Mouse (Mus musculus): Measurements from ENCODE around the gene Cox14. TPM values are rescaled to one million over a fixed set of nuclear protein-coding genes. Genes with fewer than 3 reads are reported as not detected.

Gene Cox14
- 351 and 364 TPM in 2 replicates for polyA plus RNA-seq (2012; rRNA removed)

DNA sequence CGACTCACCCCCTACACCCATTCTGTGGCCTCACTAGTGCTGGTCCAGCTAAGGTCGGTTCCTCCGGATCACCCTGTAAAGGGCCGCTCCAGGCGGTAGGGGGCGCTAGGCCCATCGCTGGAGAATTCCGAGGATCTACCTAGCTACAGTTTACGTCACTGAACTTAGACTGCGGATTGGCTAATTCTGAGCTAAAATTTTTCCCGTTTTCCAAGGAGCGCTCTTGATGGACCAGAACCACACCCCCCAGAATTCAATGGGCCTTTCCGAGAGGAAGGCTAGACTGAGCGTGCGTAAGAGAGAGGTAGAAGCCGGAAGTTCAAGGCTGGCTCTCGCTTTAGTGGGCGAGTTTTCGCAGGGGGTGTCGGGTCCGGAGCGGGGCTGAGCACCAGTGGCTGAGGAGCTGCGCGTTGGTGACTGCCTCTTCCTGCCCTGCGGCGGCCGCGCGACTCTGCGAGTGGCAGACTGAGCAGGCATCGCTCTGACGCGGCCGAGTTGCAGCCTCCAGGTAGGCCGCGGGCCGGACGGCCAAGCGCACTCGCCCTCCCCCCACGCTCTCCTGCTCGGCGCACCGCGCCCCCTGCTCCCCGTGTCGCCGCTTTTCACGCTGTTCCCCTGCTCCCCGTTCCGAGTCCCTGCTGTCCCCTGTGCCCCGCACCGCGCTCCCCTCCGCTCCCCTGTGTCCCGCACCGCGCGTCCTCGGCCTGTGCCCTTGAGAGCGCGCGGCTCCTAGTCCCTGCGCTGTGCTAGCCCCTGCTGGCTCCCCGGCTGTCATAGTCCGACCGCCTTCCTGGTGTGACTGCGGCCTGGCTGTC is at the start of gene Cox14:
Cox14 (plus strand) TSS at position 278 of the 815 bp plus-strand sequence.
- H3K4me3 ChIP-seq (replicated peaks; ENCODE audit: insufficient read depth, low read depth, low read length): peak within 1 kb of the TSS; percentile 80
- peaks cover 25% of the 10 kb centered on the region for H3K4me1 ChIP-seq (ENCODE audit: control insufficient read depth, insufficient read depth, low read length)
- peak within 1 kb of the TSS; percentile 91 for H3K27ac ChIP-seq (ENCODE audit: insufficient read depth, low read length)
- DNase-seq: peak; percentile 98
- under 1% methylated on average over 67 of the region's 68 CpGs for WGBS
- no peaks in the 10 kb centered on the region for H3K27me3 ChIP-seq (ENCODE audit: control insufficient read depth, insufficient read depth, low read length)
- TF ChIP-seq CTCF (IDR thresholded peaks at IDR 0.05; ENCODE audit: borderline replicate concordance, insufficient read depth, low read depth, low read length): peak; percentile 90
- TF ChIP-seq POLR2A (IDR thresholded peaks at IDR 0.05; ENCODE audit: borderline replicate concordance, insufficient read depth, low read length): peak; percentile 81

DNA sequence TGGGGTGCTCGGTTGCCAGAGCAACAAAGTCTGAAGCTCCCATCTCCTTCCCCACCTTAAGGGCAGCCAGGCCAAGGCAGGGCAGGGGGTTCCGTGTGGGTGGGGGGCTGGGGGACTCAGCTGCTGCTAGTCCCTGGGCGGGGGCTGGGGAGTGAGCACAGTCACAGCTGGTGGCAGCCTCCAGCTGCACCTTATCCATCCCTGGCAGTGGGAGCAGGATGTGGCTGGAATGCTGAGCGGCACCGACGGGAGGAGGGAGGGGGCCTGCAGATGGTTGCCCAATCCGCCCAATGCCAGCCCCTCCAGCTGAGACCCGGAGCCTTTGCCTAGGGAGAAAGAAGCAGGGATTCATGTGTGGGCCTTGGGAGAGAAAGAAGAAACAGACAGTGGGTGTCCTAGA is 48.3 kb upstream of the Cox14 start:
- no peaks in the 10 kb centered on the region for H3K27me3 ChIP-seq (ENCODE audit: control insufficient read depth, insufficient read depth, low read length)
- WGBS: 18% methylated on average over 8 of the region's 8 CpGs
- no peak overlapping the region for H3K4me3 ChIP-seq (replicated peaks; ENCODE audit: insufficient read depth, low read depth, low read length)
- peak in 1 of 2 experiments; percentile 40 for DNase-seq
- peaks cover 50% of the 10 kb centered on the region for H3K4me1 ChIP-seq (ENCODE audit: control insufficient read depth, insufficient read depth, low read length)
- TF ChIP-seq CTCF (IDR thresholded peaks at IDR 0.05; ENCODE audit: borderline replicate concordance, insufficient read depth, low read depth, low read length) (no peak), POLR2A (IDR thresholded peaks at IDR 0.05; ENCODE audit: borderline replicate concordance, insufficient read depth, low read length) (no peak)
- H3K27ac ChIP-seq (ENCODE audit: insufficient read depth, low read length): no peak overlapping the region

DNA sequence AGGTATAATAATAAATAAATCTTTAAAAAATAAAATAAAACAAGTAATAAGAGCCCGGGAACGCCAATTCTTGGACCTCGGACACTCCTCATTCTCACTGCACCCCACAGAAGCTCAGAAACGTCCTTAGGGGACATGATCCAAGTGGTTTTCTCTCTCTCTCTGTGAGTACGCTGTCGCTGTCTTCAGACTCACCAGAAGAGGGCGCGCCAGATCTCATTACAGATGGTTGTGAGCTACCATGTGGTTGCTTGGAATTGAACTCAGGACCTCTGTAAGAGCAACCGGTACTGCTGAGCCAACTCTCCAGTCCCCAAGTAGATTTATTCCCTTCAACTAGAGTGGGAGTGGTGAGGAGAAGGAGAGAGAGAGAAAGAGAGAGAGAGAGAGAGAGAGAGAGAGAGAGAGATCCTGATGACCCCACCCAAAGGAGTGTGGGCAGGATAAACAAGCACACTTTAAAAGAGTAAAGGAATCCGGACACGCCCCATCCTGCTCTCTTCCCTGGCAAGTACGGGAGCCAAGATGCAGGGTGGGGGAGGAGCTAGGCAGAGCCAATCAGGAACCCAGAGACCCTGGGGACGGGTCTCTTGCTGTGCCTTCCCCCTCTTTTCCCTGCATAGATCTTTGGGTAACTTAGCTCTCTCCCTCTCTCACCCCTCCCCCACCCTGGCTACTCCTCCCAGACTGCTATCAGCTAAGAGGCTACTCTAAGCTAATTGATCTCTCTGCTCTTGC is 47.2 kb upstream of the Cox14 start:
- 45% methylated on average over 13 of the region's 13 CpGs for WGBS
- no peak overlapping the region for H3K4me3 ChIP-seq (replicated peaks; ENCODE audit: insufficient read depth, low read depth, low read length)
- TF ChIP-seq POLR2A (IDR thresholded peaks at IDR 0.05; ENCODE audit: borderline replicate concordance, insufficient read depth, low read length) (no peak), CTCF (IDR thresholded peaks at IDR 0.05; ENCODE audit: borderline replicate concordance, insufficient read depth, low read depth, low read length) (no peak; the same call in 1 of the 2 replicates)
- DNase-seq: peak in 1 of 2 experiments; percentile 48
- H3K27ac ChIP-seq (ENCODE audit: insufficient read depth, low read length): no peak overlapping the region
- no peaks in the 10 kb centered on the region for H3K27me3 ChIP-seq (ENCODE audit: control insufficient read depth, insufficient read depth, low read length)
- peaks cover 39% of the 10 kb centered on the region for H3K4me1 ChIP-seq (ENCODE audit: control insufficient read depth, insufficient read depth, low read length)

DNA sequence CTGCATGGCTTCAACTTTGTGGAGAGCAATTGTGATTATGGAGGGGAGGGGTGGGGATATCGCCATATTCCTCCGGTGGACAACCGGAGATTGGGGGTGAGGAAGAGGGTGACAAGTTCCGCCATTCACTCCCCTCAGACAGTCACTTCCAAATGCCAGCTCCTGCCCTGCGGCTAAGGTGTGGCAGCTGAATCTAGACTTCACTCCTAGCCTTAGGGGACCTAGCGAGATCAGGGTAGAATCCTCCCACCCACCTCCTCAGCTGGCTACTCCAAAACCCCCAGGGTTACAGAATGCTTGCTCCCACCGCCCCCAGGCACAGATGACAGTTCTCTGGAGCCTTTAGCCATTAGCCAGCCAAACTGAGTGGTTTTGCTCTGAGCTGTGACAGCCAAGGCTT is 46.4 kb upstream of the Cox14 start:
- Histone ChIP-seq H3K27me3 (ENCODE audit: control insufficient read depth, insufficient read depth, low read length) (no peaks in the 10 kb centered on the region), H3K27ac (ENCODE audit: insufficient read depth, low read length) (no peak overlapping the region), H3K4me1 (ENCODE audit: control insufficient read depth, insufficient read depth, low read length) (peaks cover 32% of the 10 kb centered on the region), H3K4me3 (replicated peaks; ENCODE audit: insufficient read depth, low read depth, low read length) (no peak overlapping the region)
- no peak for DNase-seq
- whole genome bisulfite sequencing: 87% methylated on average over 7 of the region's 7 CpGs
- TF ChIP-seq CTCF (IDR thresholded peaks at IDR 0.05; ENCODE audit: borderline replicate concordance, insufficient read depth, low read depth, low read length) (no peak), POLR2A (IDR thresholded peaks at IDR 0.05; ENCODE audit: borderline replicate concordance, insufficient read depth, low read length) (no peak)

DNA sequence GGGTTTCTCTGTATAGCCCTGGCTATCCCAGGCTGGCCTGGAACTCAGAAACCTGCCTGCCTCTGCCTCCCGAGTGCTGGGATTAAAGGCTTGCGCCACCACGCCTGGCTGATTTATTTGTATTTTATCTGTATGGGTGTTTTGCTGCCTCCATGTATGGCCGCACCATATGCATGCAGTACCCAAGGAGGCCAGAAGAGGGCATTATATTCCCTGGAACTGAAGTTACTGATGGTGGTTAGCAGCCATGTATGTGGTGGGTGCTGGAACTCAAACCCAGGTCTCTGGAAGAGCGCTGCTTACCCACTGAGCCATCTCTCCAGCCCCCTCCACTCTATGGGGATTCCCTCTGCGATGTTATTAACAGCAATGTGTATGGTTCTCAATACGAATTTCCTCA is 42.5 kb upstream of the Cox14 start:
- WGBS: 98% methylated on average over 7 of the region's 7 CpGs
- TF ChIP-seq POLR2A (IDR thresholded peaks at IDR 0.05; ENCODE audit: borderline replicate concordance, insufficient read depth, low read length) (no peak), CTCF (IDR thresholded peaks at IDR 0.05; ENCODE audit: borderline replicate concordance, insufficient read depth, low read depth, low read length) (peak; percentile 50; the same call in 1 of the 2 replicates)
- H3K4me3 ChIP-seq (replicated peaks; ENCODE audit: insufficient read depth, low read depth, low read length): no peak overlapping the region
- no peak overlapping the region for H3K27ac ChIP-seq (ENCODE audit: insufficient read depth, low read length)
- peaks cover 8% of the 10 kb centered on the region for H3K4me1 ChIP-seq (ENCODE audit: control insufficient read depth, insufficient read depth, low read length)
- peak in 1 of 2 experiments; percentile 40 for DNase-seq
- no peaks in the 10 kb centered on the region for H3K27me3 ChIP-seq (ENCODE audit: control insufficient read depth, insufficient read depth, low read length)

DNA sequence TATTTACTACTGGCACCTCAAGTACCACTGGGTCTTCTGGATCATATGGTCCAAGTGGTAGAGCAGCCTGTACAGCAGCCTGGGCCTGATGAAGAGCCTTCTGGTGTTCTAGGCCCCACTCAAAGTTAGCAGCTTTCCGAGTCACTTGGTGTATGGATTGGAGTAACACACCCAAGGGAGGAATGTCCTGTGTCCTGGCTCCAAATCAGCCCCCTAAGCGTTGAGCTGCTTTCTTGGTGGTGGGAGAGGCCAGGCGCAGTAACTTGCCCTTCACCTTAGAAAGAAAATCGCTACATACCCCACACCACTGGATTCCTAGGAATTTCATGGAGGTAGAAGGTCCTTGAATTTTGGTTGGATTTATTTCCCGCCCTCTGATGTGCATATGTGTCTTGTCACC is 41.3 kb upstream of the Cox14 start:
- TF ChIP-seq CTCF (IDR thresholded peaks at IDR 0.05; ENCODE audit: borderline replicate concordance, insufficient read depth, low read depth, low read length) (no peak), POLR2A (IDR thresholded peaks at IDR 0.05; ENCODE audit: borderline replicate concordance, insufficient read depth, low read length) (no peak)
- DNase-seq: no peak
- Histone ChIP-seq H3K4me1 (ENCODE audit: control insufficient read depth, insufficient read depth, low read length) (peaks cover 14% of the 10 kb centered on the region), H3K27ac (ENCODE audit: insufficient read depth, low read length) (no peak overlapping the region), H3K27me3 (ENCODE audit: control insufficient read depth, insufficient read depth, low read length) (no peaks in the 10 kb centered on the region), H3K4me3 (replicated peaks; ENCODE audit: insufficient read depth, low read depth, low read length) (no peak overlapping the region)
- 95% methylated on average over 5 of the region's 5 CpGs for WGBS

DNA sequence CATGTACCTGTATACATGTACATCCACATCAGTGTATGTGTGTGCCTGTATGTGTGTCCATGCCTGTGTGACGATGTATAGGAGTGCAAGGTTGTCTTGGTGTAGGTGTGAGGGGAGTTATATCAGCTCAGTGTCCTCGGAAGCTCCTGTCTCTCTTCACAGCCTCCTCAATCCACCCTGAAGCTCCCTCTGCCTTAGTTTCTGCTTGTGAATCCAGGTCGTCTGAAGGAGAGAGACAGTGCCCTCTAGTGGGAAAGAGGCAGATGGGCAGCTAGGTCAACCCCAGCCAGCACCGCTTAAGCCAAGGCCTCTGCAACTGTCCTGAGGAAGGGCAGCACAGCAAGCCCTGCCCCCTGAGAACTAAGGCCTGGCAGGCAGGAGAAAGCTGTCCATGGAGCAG is 36.7 kb upstream of the Cox14 start:
- peak; percentile 80 for DNase-seq
- Histone ChIP-seq H3K4me3 (replicated peaks; ENCODE audit: insufficient read depth, low read depth, low read length) (peak overlapping the region; percentile 9), H3K27me3 (ENCODE audit: control insufficient read depth, insufficient read depth, low read length) (no peaks in the 10 kb centered on the region), H3K27ac (ENCODE audit: insufficient read depth, low read length) (0 out of 2 replicates have a peak overlapping the region, but pooled peaks have one; percentile 1), H3K4me1 (ENCODE audit: control insufficient read depth, insufficient read depth, low read length) (peaks cover 21% of the 10 kb centered on the region)
- TF ChIP-seq CTCF (IDR thresholded peaks at IDR 0.05; ENCODE audit: borderline replicate concordance, insufficient read depth, low read depth, low read length): peak; percentile 96
- no peak for TF ChIP-seq POLR2A (IDR thresholded peaks at IDR 0.05; ENCODE audit: borderline replicate concordance, insufficient read depth, low read length)
- 3% methylated on average over 4 of the region's 4 CpGs for WGBS

Data from cerebellum, adult 2 months (tissue).